Mouse (Mus musculus): Measurements from ENCODE around the gene Ppp5c.
A peak's percentile ranks its signal among the peaks of the same experiment; 100 is the strongest.

The Ppp5c gene

GRCm38 (mm10) chr7:17050933-17051594, 23.3 kb upstream of the Ppp5c start:
- DNase-seq (ENCODE audit: low spot score) = no peak

- no peak for DNase-seq (ENCODE audit: low spot score)
Observed at GRCm38 (mm10) chr7:17050491-17050890, 22.8 kb upstream of the Ppp5c start.

GRCm38 (mm10) chr7:17048431-17049190, 20.9 kb upstream of the Ppp5c start:
- no peak for DNase-seq (ENCODE audit: low spot score)

- DNase-seq (ENCODE audit: low spot score) = no peak
Observed at GRCm38 (mm10) chr7:17047041-17047682, 19.4 kb upstream of the Ppp5c start.

GRCm38 (mm10) chr7:17045743-17046142, 18.0 kb upstream of the Ppp5c start:
- no peak for DNase-seq (ENCODE audit: low spot score)

- no peak for DNase-seq (ENCODE audit: low spot score)
Observed at GRCm38 (mm10) chr7:17039373-17039772, 11.6 kb upstream of the Ppp5c start.

GRCm38 (mm10) chr7:17038018-17038695, 10.4 kb upstream of the Ppp5c start:
- DNase-seq (ENCODE audit: low spot score) = no peak

GRCm38 (mm10) chr7:17030239-17030638, 2.5 kb upstream of the Ppp5c start:
- no peak for DNase-seq (ENCODE audit: low spot score)

GRCm38 (mm10) chr7:17028923-17029322, 1.2 kb upstream of the Ppp5c start:
- DNase-seq (ENCODE audit: low spot score) = no peak

GRCm38 (mm10) chr7:17026710-17027587, 775 bp downstream of the Ppp5c start:
- DNase-seq (ENCODE audit: low spot score) = no peak

- no peak for DNase-seq (ENCODE audit: low spot score)
Observed at GRCm38 (mm10) chr7:17025896-17026622, 1.7 kb downstream of the Ppp5c start.

GRCm38 (mm10) chr7:17025505-17025894, 2.2 kb downstream of the Ppp5c start:
- no peak for DNase-seq (ENCODE audit: low spot score)

GRCm38 (mm10) chr7:17024814-17025504, 2.8 kb downstream of the Ppp5c start:
- DNase-seq (ENCODE audit: low spot score) = no peak

- no peak for DNase-seq (ENCODE audit: low spot score)
Observed at GRCm38 (mm10) chr7:17024141-17024540, 3.6 kb downstream of the Ppp5c start.

- no peak for DNase-seq (ENCODE audit: low spot score)
Observed at GRCm38 (mm10) chr7:17023701-17024100, 4.0 kb downstream of the Ppp5c start.

- no peak for DNase-seq (ENCODE audit: low spot score)
Observed at GRCm38 (mm10) chr7:17022176-17022575, 5.5 kb downstream of the Ppp5c start.

GRCm38 (mm10) chr7:17019426-17020166, 8.1 kb downstream of the Ppp5c start:
- DNase-seq (ENCODE audit: low spot score) = no peak

- no peak for DNase-seq (ENCODE audit: low spot score)
Observed at GRCm38 (mm10) chr7:17017921-17018320, 9.8 kb downstream of the Ppp5c start.

- peak; percentile 68 for DNase-seq (ENCODE audit: low spot score)
Observed at GRCm38 (mm10) chr7:17017036-17017435, 10.7 kb downstream of the Ppp5c start.

GRCm38 (mm10) chr7:17015381-17015780, 12.3 kb downstream of the Ppp5c start:
- DNase-seq (ENCODE audit: low spot score) = no peak
